Comparison of ENCODE assay signal across 7 mouse cellular contexts in genomic region chr7:41633221-41633984, GRCm38 (mm10). TPM values are rescaled to one million over a fixed set of nuclear protein-coding genes. Genes with fewer than 3 reads are reported as not detected.
DNase-seq lines count a peak whose midpoint lies in the region; ATAC-seq lines count a peak whose summit lies in the region.

No protein-coding gene starts in this region.

- peak overlapping the region; percentile 88 for H3K27ac ChIP-seq in embryonic facial prominence, embryonic 11.5 days (replicated peaks; ENCODE audit: low read depth, low read length)
- H3K27ac ChIP-seq in limb, embryonic 10.5 days = peak overlapping the region; percentile 91
- H3K27ac ChIP-seq in midbrain, embryonic 13.5 days = peak overlapping the region; percentile 98

- peak overlapping the region; percentile 72 for H3K9ac ChIP-seq in embryonic facial prominence, embryonic 11.5 days (replicated peaks; ENCODE audit: low read length)
- peak overlapping the region; percentile 80 for H3K9ac ChIP-seq in midbrain, embryonic 13.5 days (replicated peaks)

- H3K27me3 ChIP-seq in embryonic facial prominence, embryonic 11.5 days (ENCODE audit: control insufficient read depth, insufficient read depth, low read length) = no peaks in the 10 kb centered on the region
- no peaks in the 10 kb centered on the region for H3K27me3 ChIP-seq in limb, embryonic 10.5 days (ENCODE audit: low read depth, poor library complexity, severe bottlenecking)
- H3K27me3 ChIP-seq in midbrain, embryonic 13.5 days = no peaks in the 10 kb centered on the region

- H3K36me3 ChIP-seq in embryonic facial prominence, embryonic 11.5 days (replicated peaks; ENCODE audit: control insufficient read depth, insufficient read depth, low read depth, low read length) = no peaks in the 10 kb centered on the region; the same call in 1 of the 2 replicates
- peaks cover 49% of the 10 kb centered on the region for H3K36me3 ChIP-seq in limb, embryonic 10.5 days
- H3K36me3 ChIP-seq in midbrain, embryonic 13.5 days = peaks cover 35% of the 10 kb centered on the region

- ATAC-seq in embryonic facial prominence, embryonic 11.5 days (replicated peaks; ENCODE audit: insufficient number of reproducible peaks, low FRiP score, low TSS enrichment, low read depth) = peak; percentile 98
- peak; percentile 84 for ATAC-seq in granulocyte monocyte progenitor cell, adult 5-6 weeks (replicated peaks; ENCODE audit: poor library complexity, severe bottlenecking)
- ATAC-seq in midbrain, embryonic 13.5 days = peak; percentile 98

- H3K4me1 ChIP-seq in embryonic facial prominence, embryonic 11.5 days (ENCODE audit: control insufficient read depth, insufficient read depth, low read length) = no peaks in the 10 kb centered on the region
- H3K4me1 ChIP-seq in limb, embryonic 10.5 days = 0 out of 2 replicates have a peak, but pooled peaks cover 3% of the 10 kb centered on the region
- H3K4me1 ChIP-seq in midbrain, embryonic 13.5 days (replicated peaks) = peaks cover 7% of the 10 kb centered on the region

- under 1% methylated on average over 25 of the region's 26 CpGs for WGBS in embryonic facial prominence, embryonic 11.5 days
- under 1% methylated on average over 25 of the region's 26 CpGs for WGBS in limb, embryonic 10.5 days
- WGBS in midbrain, embryonic 13.5 days = under 1% methylated on average over 26 of the region's 26 CpGs

- peak overlapping the region; percentile 56 for H3K4me3 ChIP-seq in embryonic facial prominence, embryonic 11.5 days (ENCODE audit: low read depth, low read length)
- peak overlapping the region; percentile 70 for H3K4me3 ChIP-seq in limb, embryonic 10.5 days
- H3K4me3 ChIP-seq in midbrain, embryonic 13.5 days (replicated peaks) = peak overlapping the region; percentile 64

- peak; percentile 92 for DNase-seq in adrenal gland, postnatal 14 days
- peak; percentile 94 for DNase-seq in embryonic facial prominence, embryonic 11.5 days (ENCODE audit: low spot score)
- peak; percentile 94 for DNase-seq in kidney, adult 11 months
- DNase-seq in limb, embryonic 10.5 days (ENCODE audit: low spot score) = peak; percentile 83
- peak; percentile 72 for DNase-seq in spleen, adult 12 weeks (ENCODE audit: low spot score)

- H3K9me3 ChIP-seq in embryonic facial prominence, embryonic 11.5 days (replicated peaks; ENCODE audit: control insufficient read depth, low read length) = no peaks in the 10 kb centered on the region
- no peaks in the 10 kb centered on the region for H3K9me3 ChIP-seq in limb, embryonic 10.5 days (replicated peaks)
- H3K9me3 ChIP-seq in midbrain, embryonic 13.5 days = peaks cover 10% of the 10 kb centered on the region

- H3K4me2 ChIP-seq in embryonic facial prominence, embryonic 11.5 days (ENCODE audit: low read depth, low read length) = peak overlapping the region; percentile 78
- H3K4me2 ChIP-seq in midbrain, embryonic 13.5 days (replicated peaks) = peak overlapping the region; percentile 71

RNA-seq across cellular contexts. Expression of gene Zfp788, which starts 0.4 kb away (rescaled TPM):
- 10.9 and 13.6 TPM in 2 replicates for total RNA-seq in adrenal gland, postnatal 14 days (2021)
- polyA plus RNA-seq in embryonic facial prominence, embryonic 11.5 days (2014; fragmentation: Nextera tagmentation; extraction: Ambion mirVana) = 15.4 and 19.7 TPM in 2 replicates
- total RNA-seq in granulocyte monocyte progenitor cell, adult 5-6 weeks (2014; fragmentation: Nextera tagmentation) = 15.0 and 22.6 TPM in 2 replicates
- 9.2 and 10.6 TPM in 2 replicates for total RNA-seq in granulocyte monocyte progenitor cell, adult 5-6 weeks (2017)
- polyA plus RNA-seq in limb, embryonic 10.5 days (2016; fragmentation: Nextera tagmentation; extraction: Ambion mirVana) = 11.4 and 12.5 TPM in 2 replicates
- polyA plus RNA-seq in midbrain, embryonic 13.5 days (2015; fragmentation: Nextera tagmentation; extraction: Ambion mirVana) = 22.8 and 24.7 TPM in 2 replicates

RNA-seq across cellular contexts. Expression of gene 2610021A01Rik, which starts 34.4 kb away (rescaled TPM):
- total RNA-seq in adrenal gland, postnatal 14 days (2021) = 16.6 and 18.9 TPM in 2 replicates
- polyA plus RNA-seq in embryonic facial prominence, embryonic 11.5 days (2014; fragmentation: Nextera tagmentation; extraction: Ambion mirVana) = 17.9 and 18.8 TPM in 2 replicates
- total RNA-seq in granulocyte monocyte progenitor cell, adult 5-6 weeks (2014; fragmentation: Nextera tagmentation) = 26.0 and 27.4 TPM in 2 replicates
- total RNA-seq in granulocyte monocyte progenitor cell, adult 5-6 weeks (2017) = 25.9 and 27.7 TPM in 2 replicates
- polyA plus RNA-seq in limb, embryonic 10.5 days (2016; fragmentation: Nextera tagmentation; extraction: Ambion mirVana) = 16.9 and 18.3 TPM in 2 replicates
- 16.5 and 17.2 TPM in 2 replicates for polyA plus RNA-seq in midbrain, embryonic 13.5 days (2015; fragmentation: Nextera tagmentation; extraction: Ambion mirVana)

RNA-seq across cellular contexts. Expression of gene Gm6871, which starts 59.9 kb away (rescaled TPM):
- total RNA-seq in adrenal gland, postnatal 14 days (2021) = 0.59 TPM in 1 of 2 replicates, not detected in the other
- not detected in 2 replicates for polyA plus RNA-seq in embryonic facial prominence, embryonic 11.5 days (2014; fragmentation: Nextera tagmentation; extraction: Ambion mirVana)
- not detected in 2 replicates for total RNA-seq in granulocyte monocyte progenitor cell, adult 5-6 weeks (2014; fragmentation: Nextera tagmentation)
- total RNA-seq in granulocyte monocyte progenitor cell, adult 5-6 weeks (2017) = not detected in 2 replicates
- not detected in 2 replicates for polyA plus RNA-seq in limb, embryonic 10.5 days (2016; fragmentation: Nextera tagmentation; extraction: Ambion mirVana)
- polyA plus RNA-seq in midbrain, embryonic 13.5 days (2015; fragmentation: Nextera tagmentation; extraction: Ambion mirVana) = not detected in 2 replicates

Comparison
In these comparisons a context has a peak if more than half of its experiments do, and no peak if none do; other contexts are left out.
1. Peak in every context shown above with its lines: DNase-seq, ATAC-seq, H3K4me3 ChIP-seq and H3K27ac ChIP-seq.